Mouse (Mus musculus) thymus, postnatal 4 days (tissue): Measurements from ENCODE around the gene Sytl1.
A peak's percentile ranks its signal among the peaks of the same experiment; 100 is the strongest.

Experiments
- DNase-seq: peaks from one replicate; pipeline ENCODE4 v3.0.0; 2021

Gene Sytl1

DNA sequence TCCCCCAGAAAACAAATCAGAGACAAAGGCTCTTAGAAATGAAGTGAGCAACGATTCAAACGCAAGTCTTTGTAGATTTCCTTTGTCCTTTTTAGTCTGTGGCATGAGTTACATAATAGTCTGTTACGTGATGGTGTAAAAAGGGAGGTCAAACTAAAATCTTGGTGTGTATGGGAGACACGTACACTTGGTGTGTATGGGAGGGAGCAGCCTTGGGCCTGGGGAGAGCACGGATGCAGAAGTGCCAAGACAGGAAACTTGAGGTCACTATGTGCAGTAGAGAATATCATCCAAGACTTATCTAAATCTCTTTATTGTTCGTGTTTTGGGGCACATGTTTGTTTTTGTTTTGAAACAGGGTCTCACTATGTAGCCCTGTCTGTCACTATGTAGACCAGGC is 15.2 kb upstream of the Sytl1 start:
- DNase-seq: no peak

DNA sequence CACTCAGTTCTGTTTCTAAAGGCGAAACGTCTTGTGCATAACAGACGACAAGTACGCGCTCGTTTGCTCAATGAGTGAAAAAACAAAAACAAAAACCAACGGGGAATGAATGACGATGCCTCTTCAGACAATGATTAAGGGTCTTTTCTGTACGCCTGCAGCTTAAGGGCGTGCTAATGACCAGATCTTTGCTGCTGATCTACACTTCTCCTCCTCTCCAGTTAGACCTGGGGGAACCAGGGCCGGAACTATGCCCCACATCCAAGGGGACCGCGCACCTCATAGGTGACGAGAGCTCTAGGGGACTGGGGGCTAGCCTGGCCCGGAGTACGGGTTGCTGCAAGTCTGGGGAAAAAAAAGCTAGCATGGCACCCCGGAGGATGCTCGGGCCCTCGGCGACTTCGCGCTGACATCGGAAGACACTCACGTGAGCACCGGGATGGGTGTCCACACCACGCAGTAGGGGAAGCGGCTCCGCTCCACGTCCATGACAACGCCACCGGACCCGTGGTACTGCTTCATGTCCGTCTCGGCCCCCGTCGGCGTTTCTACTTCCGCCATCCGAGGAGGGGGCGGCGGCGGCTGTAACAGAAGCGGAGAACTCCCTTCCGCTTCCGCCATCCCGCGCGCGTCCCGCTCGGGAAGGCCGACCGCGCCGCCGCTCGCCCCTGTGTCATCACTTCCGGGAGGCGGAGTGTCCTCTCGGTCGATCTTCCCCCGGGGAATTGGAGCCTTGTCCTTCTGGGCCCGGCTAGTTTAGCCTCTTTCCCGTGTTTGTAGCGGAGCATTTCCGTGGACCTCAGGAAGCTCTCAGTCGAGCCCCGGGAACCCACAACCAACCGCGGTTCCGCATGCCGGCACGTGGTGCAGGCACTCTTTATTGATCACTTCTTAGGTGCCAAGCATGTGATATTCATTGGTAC is 14.5 kb upstream of the Sytl1 start, which contains the start of gene Tmem222:
Gene Tmem222 (minus strand): TSS at position 689 of the 923 bp plus-strand sequence.
- peak; percentile 95 for DNase-seq

DNA sequence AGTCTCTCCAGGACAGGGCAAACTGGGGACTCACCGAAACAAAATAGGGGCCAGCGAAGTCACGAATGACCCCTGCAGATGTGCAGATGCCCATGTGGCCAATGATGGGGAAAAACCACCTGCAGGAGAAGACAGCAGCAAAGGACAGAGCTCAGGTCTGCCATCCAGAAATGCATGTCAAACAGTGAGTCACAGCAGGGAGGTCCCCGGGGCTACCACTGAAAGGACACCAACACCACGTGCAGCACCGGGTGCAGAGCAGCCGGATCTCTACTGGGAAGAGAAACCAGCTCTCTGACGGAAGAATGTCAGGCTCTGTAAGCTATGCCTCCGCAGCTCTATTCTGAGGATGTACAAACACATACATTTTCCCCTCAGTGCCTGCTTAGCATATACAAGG is 8.0 kb upstream of the Sytl1 start:
- DNase-seq: no peak

DNA sequence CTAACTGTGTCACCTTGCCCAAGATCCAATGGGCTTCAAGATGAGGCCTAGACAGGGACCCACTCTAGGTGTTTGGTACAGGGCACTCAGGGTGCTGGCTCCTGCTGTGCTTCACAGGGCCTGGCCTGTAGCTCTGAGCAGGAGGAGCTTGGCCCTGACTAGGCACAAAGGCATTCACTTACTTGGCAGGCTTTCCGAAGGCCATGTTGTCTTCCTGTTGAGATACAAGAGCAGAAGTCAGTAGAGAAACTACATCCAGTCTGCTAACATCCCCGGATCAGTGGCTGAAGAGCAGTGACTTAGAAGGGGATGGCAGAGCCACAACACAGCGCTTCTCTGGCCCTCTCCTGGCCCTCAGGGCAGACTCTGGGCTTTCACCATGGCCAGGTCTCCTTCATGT is 6.7 kb upstream of the Sytl1 start:
- no peak for DNase-seq

DNA sequence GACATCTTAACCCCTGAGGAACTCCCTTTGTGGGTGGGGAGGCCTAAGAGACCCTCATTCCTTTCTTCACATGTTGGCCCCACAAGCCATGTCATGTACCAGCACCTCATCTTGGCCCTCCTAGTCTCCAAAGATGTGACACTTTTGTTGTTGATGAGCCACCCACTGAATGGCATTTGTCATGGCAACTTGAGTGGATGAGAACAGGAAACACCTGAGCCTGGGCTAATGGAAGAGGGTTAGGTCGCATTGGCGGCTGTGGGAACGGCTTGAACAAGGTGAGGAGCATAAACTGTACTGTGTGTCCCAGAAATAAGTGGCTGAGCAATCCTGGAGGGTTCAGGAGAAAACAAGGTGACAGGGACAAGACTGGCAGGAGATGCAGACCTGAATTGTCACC is 6.0 kb upstream of the Sytl1 start:
- DNase-seq: no peak

DNA sequence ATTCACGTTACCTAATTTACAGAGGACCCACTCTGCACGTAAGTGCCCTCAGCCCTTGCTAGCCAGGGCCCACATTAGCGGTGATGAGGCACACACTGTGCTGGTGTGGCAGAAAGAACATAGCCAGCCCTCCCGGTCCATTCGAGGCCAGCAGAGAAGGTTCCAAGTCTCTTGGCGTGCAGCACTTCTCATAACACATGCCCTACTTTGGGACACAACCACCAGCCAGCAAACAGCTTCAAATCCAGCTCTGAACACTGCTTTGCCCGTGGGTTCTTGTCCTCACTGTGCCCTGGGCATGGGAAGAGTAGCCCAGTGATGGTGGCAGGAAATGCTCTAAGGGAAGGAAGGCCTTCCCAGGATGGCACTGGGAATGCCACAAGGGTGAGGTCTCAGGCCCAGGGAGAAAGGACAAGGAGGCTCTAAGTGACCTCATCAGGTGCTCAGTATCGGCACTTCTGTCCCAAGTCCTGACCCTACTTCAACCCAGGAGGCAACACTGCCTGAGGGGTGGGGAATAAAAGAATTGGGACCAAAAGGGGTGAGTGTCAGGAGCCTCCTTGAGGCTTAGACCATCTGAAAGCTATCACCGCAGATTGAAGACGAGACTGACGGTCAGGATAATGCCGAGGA is 3.5 kb upstream of the Sytl1 start:
- DNase-seq: no peak

DNA sequence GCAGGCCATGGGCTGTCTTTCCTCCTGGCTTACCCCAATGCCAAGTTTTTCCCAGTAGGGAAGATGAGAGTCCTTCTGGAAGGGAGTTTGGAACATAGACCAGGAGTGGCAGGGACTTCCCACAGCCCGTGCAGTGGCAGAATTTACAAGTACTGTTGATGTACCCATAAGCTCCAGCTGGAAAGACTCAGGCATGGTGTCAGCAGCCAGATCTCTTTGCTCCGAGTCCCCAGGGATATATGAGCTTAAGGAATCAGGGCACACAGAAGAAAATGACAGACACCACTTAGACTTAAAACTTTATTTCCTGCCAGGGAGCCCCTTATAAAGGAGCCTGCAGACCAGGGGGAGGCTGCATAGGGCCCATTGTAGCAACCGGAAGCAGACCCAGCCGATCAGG is 2.8 kb upstream of the Sytl1 start:
- no peak for DNase-seq

DNA sequence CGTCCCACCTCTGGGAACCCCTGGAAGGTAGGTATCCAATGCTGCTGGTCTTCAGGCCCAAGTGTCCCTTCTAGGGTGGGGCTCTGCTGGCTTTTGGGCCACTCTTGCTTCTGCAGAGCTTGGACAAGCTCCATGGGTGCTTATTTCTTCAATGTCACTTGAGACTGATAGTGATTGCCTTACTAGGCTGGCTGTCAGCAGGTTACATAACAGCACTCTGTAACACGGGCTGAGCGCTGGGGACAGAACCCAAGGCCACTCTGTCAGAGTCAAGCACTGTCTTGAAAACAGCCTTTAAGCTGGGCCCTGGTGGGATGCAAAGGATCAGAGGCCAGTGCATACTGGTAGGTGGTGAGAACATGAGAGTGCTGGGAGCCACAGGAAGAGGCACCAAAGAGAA is 2.4 kb upstream of the Sytl1 start:
- no peak for DNase-seq

DNA sequence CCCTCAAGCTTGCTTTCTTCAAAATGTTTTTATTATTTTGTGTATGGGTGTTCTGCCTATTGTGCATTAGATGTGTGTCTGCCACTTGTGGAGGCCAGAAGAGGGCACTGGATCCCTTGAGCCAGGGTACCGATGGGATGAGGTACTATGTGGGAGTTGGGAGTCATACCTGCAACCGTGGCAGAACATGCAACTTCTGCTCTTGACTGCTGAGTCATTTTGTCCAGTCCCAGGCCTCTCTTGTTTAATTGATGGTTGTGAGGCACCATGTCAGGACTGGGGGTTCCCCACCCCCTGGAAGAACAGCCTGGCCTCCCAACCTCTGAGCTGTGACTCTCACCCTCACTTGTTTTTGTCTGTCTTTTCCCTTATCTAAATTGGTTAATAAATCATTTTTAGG is 1.6 kb upstream of the Sytl1 start:
- DNase-seq: no peak

DNA sequence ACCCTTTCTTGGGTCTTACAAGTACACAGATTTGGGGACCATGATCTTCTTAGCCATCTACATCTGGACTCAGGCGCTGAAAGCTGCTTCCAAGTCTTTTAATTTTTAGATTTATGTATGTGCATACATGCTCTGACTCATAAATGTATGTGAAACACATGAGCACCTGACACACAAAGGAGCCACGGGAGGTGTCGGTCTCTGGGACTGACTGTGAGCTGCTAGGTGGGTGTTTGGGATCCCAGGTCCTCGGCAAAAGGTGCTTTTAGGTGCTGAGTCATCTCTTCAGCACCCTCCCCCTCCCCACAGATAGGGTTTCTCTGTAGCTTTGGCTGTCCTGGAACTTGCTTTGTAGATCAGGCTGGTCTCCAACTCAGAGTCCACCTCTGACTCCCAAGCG is 843 bp upstream of the Sytl1 start:
- no peak for DNase-seq

DNA sequence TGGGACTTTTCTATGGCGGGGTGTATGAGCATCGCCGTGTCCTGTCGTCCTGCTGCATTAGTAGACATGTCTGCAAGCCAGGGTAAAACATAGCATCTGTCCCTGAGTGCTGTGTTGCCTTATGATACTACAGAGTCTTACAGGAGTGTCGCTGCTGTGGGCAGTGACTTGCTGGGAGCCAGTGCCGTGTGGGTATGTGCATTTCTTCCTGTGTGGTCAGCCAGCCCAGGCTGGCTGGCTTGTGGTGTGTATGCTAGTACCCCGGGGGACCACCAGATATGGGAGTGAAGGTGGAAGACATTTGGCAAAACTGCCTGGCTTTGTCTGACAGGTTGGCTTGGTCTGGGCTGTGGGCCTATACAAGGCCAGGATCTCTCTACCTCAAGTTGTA is 543 bp downstream of the Sytl1 start:
- no peak for DNase-seq

DNA sequence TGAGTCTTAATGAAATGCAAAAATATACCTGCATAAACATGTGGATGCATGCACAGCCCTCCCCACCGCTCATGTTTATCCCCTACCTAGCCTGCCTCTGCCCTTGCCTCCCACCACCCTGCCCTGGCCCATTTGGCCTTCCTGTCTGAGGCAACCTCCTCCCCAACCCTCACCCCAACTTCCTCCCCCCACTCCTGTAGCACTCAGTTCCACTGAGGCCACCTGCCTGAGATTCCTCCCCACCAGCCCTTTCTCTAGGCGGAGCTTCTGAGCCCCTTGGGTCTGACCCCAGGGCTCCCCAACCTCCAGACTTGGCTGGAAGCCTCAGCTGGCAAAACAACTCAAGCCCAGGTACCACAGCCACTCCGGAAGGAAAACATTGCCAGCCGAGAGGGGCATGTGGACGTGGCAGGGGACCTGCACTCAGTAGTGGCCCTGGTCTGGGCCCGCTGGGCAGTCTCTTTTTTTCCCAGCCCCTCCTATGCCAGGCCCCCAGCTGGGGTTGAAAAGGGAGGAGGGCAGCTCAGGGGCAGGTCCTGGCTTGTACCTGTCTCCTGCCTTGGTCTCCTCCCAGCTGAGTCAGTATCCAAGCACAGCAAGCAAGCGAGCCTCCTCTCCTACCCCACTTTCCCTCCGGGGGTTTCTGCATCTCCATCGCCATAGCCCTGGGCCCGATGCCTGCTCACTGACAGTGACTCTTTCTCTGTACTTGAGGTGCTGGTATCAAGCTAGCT is 1.1 kb downstream of the Sytl1 start:
- DNase-seq: peak; percentile 75

DNA sequence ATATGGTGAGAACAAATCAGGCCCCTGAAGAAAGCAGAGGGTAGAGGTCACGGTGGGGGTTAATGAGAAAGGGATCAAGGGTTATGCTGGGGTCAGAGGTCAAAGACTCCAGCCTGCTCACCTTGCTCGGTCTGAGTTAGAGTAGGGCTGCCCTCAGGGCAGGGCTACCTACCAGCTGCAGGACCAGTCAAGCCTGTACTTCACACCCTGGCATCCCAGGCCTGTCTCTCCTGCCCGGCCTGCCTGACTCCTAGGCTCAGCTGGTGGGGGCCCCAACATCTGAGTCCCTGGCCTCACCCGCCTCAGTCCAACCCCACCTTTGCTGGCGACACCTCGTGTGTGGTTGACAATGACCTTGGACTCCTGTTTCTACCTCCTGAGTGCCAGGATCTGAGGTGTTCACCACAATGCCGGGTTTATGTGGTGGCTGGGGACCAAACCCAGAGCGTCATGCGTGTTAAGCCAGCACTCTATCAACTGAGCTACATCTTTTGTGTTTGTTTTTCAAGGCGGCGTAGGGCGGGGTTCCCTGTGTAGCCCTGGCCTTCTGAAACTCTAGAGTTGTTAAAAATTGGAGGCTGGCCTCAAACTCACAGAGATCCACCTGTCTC is 5.0 kb downstream of the Sytl1 start:
- no peak for DNase-seq

DNA sequence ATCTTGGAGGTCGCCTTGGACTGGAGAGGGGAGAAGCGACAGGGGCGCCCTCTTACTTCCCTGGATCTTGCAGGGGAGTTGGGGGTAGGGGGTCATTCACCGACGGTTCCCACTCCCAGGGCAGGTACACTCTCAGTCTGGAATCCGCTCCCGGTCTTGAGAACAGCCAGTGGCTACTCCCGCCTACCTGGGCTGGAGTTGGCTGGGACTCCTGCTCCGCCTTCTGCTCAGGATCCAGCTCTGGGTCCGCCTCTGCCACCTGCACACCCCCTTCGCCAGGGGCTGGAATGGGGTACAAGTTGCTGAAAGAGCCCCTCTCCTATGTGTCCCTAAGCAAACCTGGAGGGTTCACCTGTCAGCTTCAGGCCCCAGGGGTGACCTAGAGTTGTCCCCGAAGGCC is 5.7 kb downstream of the Sytl1 start:
- no peak for DNase-seq

DNA sequence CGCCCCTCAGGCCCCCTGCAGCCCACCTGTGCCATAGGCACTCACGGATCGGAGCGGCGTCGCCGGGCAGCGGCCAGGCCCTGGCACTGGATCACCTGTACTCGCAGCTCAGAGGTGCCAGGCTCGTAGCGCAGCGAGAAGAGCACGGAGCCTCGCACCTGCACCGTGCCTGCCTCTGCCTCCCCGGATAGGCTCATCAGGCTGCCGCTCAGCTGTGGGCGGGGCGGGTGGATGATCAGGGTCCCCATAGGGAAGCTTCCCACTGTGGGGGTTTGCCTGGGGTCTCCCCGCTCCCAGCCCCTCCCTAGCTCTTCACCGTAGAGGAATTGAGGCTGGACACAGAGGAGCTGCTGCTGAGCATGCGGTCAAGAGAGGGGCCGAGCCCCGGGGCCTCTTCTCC is 6.1 kb downstream of the Sytl1 start:
- no peak for DNase-seq

DNA sequence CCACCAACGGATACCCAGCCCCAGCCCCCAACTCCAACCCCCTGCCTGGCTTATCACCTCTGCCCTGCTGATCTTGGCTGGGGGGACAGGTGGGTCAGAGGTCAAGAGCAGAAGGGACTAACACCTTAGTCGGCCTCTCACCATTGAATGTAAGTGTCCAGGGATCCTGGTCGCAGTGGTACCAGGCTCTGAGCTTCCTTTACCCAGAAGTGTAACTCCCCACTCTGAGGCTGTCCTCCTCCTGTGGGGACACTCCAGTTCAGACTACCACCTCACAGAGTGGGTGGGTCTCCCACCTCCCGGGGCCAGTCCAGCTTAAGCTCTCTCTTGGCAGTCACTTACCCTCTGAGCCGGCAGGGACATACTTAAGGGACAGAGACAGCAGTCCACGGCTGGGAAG is 7.5 kb downstream of the Sytl1 start:
- no peak for DNase-seq

DNA sequence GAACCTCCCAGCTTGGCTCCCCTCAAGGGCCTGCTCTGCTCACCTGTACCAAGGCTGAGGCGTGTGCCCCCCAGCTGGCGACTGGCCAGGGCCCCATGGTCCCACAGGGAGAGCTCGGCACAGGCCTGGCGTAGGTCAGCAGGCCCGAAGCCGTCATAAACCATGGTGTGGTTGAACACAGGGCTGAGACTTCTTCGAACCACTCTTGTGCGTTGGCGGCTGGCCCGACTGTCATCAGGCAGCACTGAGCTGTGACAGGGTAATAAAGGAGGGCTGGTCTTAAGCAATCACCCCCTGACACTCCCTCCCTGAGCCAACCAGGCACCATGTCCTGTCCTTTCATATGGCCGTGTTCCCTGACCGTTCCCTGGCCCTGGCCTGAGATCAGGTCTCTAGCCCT is 9.5 kb downstream of the Sytl1 start:
- DNase-seq: no peak

DNA sequence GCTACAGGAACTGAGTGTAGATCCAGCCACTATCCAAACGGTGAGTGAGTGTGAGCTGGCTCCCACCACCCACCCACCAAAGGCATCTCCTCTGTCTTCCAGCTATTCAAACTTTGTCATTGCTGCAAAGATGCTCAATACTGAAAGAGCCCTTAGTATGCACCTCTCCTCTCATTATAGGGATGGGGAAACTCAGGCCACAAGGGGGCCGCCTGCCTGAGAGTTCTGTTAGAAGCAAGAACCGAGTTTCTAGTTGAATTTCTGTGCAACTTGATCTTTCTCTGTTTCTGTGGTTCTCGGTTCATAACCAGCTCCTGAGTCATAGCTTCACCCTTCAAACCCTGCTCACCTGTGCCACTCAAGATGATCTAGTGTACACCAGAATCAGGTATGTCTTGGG is 10.8 kb downstream of the Sytl1 start:
- peak; percentile 68 for DNase-seq

DNA sequence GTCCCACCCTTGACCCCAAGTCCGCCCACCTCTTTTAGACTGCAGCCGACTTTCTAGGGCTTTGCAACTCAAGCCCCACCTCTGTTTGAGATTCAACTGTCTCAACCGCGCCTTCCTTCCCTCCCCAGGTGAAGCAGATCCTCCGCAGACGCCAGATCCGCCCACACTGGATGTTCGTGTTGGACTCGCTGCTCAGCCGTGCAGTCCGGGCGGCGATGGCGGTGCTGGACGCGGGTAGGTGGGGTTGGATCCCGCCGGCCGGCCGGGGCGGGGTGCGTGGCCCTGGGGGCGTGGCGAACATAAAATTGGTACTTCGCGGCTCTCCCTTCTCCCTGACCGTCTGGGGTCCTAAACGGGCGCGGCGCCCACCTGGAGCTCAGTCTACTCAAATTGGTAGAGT is 11.7 kb downstream of the Sytl1 start:
- DNase-seq: peak; percentile 45

DNA sequence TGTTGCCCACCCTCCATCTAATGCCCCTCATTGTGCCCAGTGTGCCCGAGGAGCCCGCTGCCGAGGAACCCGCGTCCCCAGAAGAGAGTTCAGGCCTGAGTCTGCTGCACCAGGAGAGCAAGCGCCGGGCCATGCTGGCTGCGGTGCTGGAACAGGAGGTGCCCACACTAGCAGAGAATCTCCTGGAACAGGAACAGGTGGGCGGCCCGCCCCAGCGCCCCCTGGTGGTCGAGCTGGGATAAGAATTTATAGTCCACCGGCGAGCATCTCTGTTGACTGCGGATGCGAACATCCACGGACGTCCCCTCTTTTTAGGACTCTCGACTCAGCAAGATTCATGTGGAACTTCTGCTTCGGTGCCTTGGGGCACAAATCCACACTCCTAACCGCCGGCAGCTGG is 12.3 kb downstream of the Sytl1 start:
- DNase-seq: peak; percentile 97

DNA sequence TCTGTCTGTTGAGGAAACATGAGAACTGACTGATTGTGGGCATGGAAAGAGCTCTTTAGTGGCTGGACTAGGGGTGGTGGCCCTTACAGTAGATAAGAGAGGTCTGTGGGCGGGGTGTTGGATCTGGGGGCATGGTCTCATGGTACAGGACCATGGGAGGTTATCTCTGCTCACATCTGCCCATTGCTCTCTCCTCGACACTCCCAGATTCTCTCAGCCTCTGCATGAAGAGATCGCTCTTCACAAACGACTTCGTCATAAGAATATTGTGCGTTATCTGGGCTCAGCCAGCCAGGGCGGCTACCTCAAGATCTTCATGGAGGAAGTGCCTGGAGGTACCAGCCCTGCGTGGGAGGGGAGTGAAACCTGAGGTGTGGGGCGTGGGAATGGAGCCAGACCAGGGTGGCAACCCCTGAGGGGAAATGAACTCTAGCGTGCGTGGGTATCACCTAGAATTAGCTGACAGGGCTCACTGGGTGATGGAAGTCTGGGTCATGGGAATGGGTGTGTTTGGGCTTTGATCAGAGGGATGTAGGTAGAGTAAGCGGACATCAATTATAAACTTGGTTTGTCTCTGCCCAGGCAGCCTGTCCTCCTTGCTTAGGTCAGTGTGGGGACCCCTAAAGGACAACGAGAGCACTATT is 15.0 kb downstream of the Sytl1 start:
- DNase-seq: no peak

DNA sequence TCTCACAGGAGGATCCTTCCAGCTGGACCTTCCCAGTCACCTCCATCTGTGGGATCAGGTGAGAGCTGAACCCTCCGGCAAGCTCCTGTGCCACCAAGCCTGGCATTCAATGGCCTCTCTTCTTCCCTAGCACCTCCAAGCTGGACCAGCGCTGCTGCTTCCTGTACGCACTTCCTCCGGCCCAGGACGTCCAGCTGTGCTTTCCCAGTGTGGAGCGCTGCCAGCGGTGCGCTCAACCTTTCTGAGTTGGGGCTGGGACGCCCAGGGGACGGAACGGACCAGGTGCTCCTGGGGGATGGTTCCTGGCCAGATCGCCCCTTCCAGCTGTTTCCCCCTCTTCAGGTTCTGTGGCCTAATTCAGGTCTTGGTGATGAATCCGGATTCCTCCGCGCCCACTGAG is 15.8 kb downstream of the Sytl1 start:
- DNase-seq: no peak

DNA sequence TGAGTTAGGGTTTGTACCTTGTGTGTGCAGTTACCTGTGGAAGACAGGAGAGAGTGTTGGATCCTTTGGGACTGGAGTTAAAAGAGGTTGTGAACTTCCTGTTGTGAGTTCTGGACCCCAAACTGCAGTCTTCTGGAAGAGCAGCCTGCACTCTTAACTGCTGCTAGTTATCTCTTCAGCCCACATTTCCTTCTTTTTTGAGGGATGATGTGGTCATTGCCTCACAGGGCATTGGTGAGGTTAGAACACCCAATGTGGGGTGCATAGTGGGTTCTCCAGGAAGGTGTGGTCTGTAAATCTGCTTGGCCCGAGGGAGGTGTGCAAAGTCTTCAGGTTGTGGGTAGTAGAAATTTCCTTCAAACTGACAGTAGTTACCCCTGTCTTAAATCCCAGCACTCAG is 18.6 kb downstream of the Sytl1 start:
- DNase-seq: no peak
